Mouse (Mus musculus) hindbrain, embryonic 13.5 days (tissue): ENCODE data around the gene Lclat1. TPM values are rescaled to one million over a fixed set of nuclear protein-coding genes. Genes with fewer than 3 reads are reported as not detected.
"Not testable (repeated sequence)": the region's sequence is repeated elsewhere in the genome, so short reads cannot be mapped to it uniquely, and the experiment has no call there.

Experiments used
- ATAC-seq: fragments of 200-750 bp; cut with Nextera tagmentation; 2 replicates; pipeline ENCODE4 v1.8.0; 2017; ENCODE audit warnings: moderate TSS enrichment; ENCODE audit not compliant: low FRiP score
- H3K27ac ChIP-seq: fragments of 300-500 bp; sonication (generic); 2 replicates; pipeline ENCODE4 v1.5.1; 2015; ENCODE audit warnings: inconsistent platforms, mild to moderate bottlenecking, moderate library complexity
- H3K27me3 ChIP-seq: fragments of 300-500 bp; sonication (generic); 2 replicates; pipeline ENCODE4 v1.6.1; 2015; ENCODE audit warnings: mild to moderate bottlenecking, inconsistent platforms
- H3K36me3 ChIP-seq: fragments of 300-500 bp; sonication (generic); 2 replicates; pipeline ENCODE4 v1.6.1; 2015; ENCODE audit warnings: mild to moderate bottlenecking, inconsistent platforms
- H3K4me1 ChIP-seq: fragments of 300-500 bp; sonication (generic); replicated peaks from 2 replicates; pipeline ENCODE4 v1.6.1; 2015; ENCODE audit warnings: inconsistent platforms
- H3K4me2 ChIP-seq: fragments of 300-500 bp; sonication (generic); 2 replicates; pipeline ENCODE4 v1.6.1; 2015; ENCODE audit warnings: inconsistent platforms, mild to moderate bottlenecking, moderate library complexity
- H3K4me3 ChIP-seq: fragments of 300-500 bp; sonication (generic); 2 replicates; pipeline ENCODE4 v1.5.1; 2015; ENCODE audit warnings: mild to moderate bottlenecking, inconsistent platforms
- H3K9ac ChIP-seq: fragments of 300-500 bp; sonication (generic); 2 replicates; pipeline ENCODE4 v1.6.1; 2015; ENCODE audit warnings: mild to moderate bottlenecking, inconsistent platforms
- H3K9me3 ChIP-seq: fragments of 300-500 bp; sonication (generic); 2 replicates; pipeline ENCODE4 v1.6.1; 2016; ENCODE audit warnings: inconsistent platforms
- WGBS: fragments of 180-500 bp; shearing (Covaris S2); methylation state at CpG from one replicate; pipeline ENCODE4 v1.1.7; 2015; 5-methylcytosine and 5-hydroxymethylcytosine counted together
- polyA plus RNA-seq: library from polyadenylated mRNA; unstranded; fragments of >200 nt; fragmentation: Nextera tagmentation; extraction: Ambion mirVana; gene quantifications from 2 replicates; pipeline ENCODE4 v1.2.1, GENCODE M21; 2015

Gene Lclat1
- polyA plus RNA-seq, 1 experiment from 2014 or later, result 9.1 TPM

- 88% methylated on average over 5 of the region's 5 CpGs for WGBS
- H3K27ac ChIP-seq, result no peak overlapping the region
- no peak overlapping the region for H3K4me3 ChIP-seq
- no peaks in the 10 kb centered on the region for H3K27me3 ChIP-seq
- no peak overlapping the region for H3K4me2 ChIP-seq
- no peaks in the 10 kb centered on the region for H3K4me1 ChIP-seq
- no peak overlapping the region for H3K9ac ChIP-seq
- no peak for ATAC-seq
- no peaks in the 10 kb centered on the region for H3K9me3 ChIP-seq
- no peaks in the 10 kb centered on the region for H3K36me3 ChIP-seq
Observed at GRCm38 (mm10) chr17:73120545-73120944, 12.8 kb downstream of the Lclat1 start.

GRCm38 (mm10) chr17:73121726-73122125, 13.9 kb downstream of the Lclat1 start:
- WGBS, result 92% methylated on average over 2 of the region's 2 CpGs
- no peak overlapping the region for H3K4me3 ChIP-seq
- no peak overlapping the region for H3K27ac ChIP-seq

GRCm38 (mm10) chr17:73126349-73126748, 18.6 kb downstream of the Lclat1 start:
- no peaks in the 10 kb centered on the region for H3K27me3 ChIP-seq
- no peak overlapping the region for H3K4me3 ChIP-seq
- H3K27ac ChIP-seq, result no peak overlapping the region
- WGBS, result 88% methylated on average over 2 of the region's 2 CpGs
- H3K36me3 ChIP-seq, result no peaks in the 10 kb centered on the region
- no peak overlapping the region for H3K9ac ChIP-seq
- no peaks in the 10 kb centered on the region for H3K4me1 ChIP-seq
- no peaks in the 10 kb centered on the region for H3K9me3 ChIP-seq
- no peak overlapping the region for H3K4me2 ChIP-seq
- ATAC-seq, result no peak

More at GRCm38 (mm10) chr17:73121726-73122125, 13.9 kb downstream of the Lclat1 start:
- ATAC-seq, result no peak
- Histone ChIP-seq H3K4me1 (no peaks in the 10 kb centered on the region), H3K4me2 (no peak overlapping the region), H3K36me3 (no peaks in the 10 kb centered on the region), H3K27me3 (no peaks in the 10 kb centered on the region), H3K9me3 (no peaks in the 10 kb centered on the region), H3K9ac (no peak overlapping the region)

- no peak overlapping the region for H3K4me2 ChIP-seq
- H3K36me3 ChIP-seq, result no peaks in the 10 kb centered on the region
- H3K4me1 ChIP-seq, result no peaks in the 10 kb centered on the region
- no peak overlapping the region for H3K27ac ChIP-seq
- ATAC-seq, result no peak
- H3K27me3 ChIP-seq, result no peaks in the 10 kb centered on the region
- no peak overlapping the region for H3K4me3 ChIP-seq
- H3K9me3 ChIP-seq, result no peaks in the 10 kb centered on the region
- H3K9ac ChIP-seq, result no peak overlapping the region
Observed at GRCm38 (mm10) chr17:73126903-73127302, 19.1 kb downstream of the Lclat1 start.

GRCm38 (mm10) chr17:73136562-73137484, 29.0 kb downstream of the Lclat1 start:
- no peak overlapping the region for H3K9ac ChIP-seq
- WGBS, result 92% methylated on average over 5 of the region's 5 CpGs
- H3K4me2 ChIP-seq, result no peak overlapping the region
- no peak overlapping the region for H3K4me3 ChIP-seq
- no peak overlapping the region for H3K27ac ChIP-seq
- no peaks in the 10 kb centered on the region for H3K27me3 ChIP-seq
- H3K9me3 ChIP-seq, result no peaks in the 10 kb centered on the region
- no peak for ATAC-seq
- no peaks in the 10 kb centered on the region for H3K36me3 ChIP-seq
- H3K4me1 ChIP-seq, result no peaks in the 10 kb centered on the region

GRCm38 (mm10) chr17:73138217-73138616, 30.4 kb downstream of the Lclat1 start:
- Histone ChIP-seq H3K36me3 (no peaks in the 10 kb centered on the region), H3K4me1 (no peaks in the 10 kb centered on the region), H3K9ac (no peak overlapping the region), H3K4me3 (no peak overlapping the region), H3K27me3 (no peaks in the 10 kb centered on the region), H3K9me3 (no peaks in the 10 kb centered on the region), H3K27ac (no peak overlapping the region), H3K4me2 (no peak overlapping the region)
- WGBS, result 97% methylated on average over 3 of the region's 3 CpGs
- ATAC-seq, result no peak

GRCm38 (mm10) chr17:73142029-73142428, 34.2 kb downstream of the Lclat1 start:
- Histone ChIP-seq H3K27me3 (no peaks in the 10 kb centered on the region), H3K9ac (no peak overlapping the region), H3K27ac (no peak overlapping the region), H3K4me3 (no peak overlapping the region), H3K9me3 (no peaks in the 10 kb centered on the region), H3K4me2 (no peak overlapping the region), H3K36me3 (no peaks in the 10 kb centered on the region), H3K4me1 (no peaks in the 10 kb centered on the region)
- WGBS, result 93% methylated on average over 4 of the region's 4 CpGs
- no peak for ATAC-seq

- ATAC-seq, result no peak
- Histone ChIP-seq H3K27ac (no peak overlapping the region), H3K4me2 (no peak overlapping the region), H3K4me1 (no peaks in the 10 kb centered on the region), H3K9ac (no peak overlapping the region), H3K9me3 (no peaks in the 10 kb centered on the region), H3K4me3 (no peak overlapping the region), H3K27me3 (no peaks in the 10 kb centered on the region), H3K36me3 (no peaks in the 10 kb centered on the region)
- WGBS, result 84% methylated on average over 2 of the region's 2 CpGs
Observed at GRCm38 (mm10) chr17:73142445-73142844, 34.7 kb downstream of the Lclat1 start.

GRCm38 (mm10) chr17:73145426-73145825, 37.6 kb downstream of the Lclat1 start:
- Histone ChIP-seq H3K36me3 (no peaks in the 10 kb centered on the region), H3K4me2 (no peak overlapping the region)
- 91% methylated on average over 2 of the region's 2 CpGs for WGBS

GRCm38 (mm10) chr17:73148607-73149006, 40.8 kb downstream of the Lclat1 start:
- H3K9me3 ChIP-seq, result no peaks in the 10 kb centered on the region
- no peak overlapping the region for H3K27ac ChIP-seq
- no peak overlapping the region for H3K4me3 ChIP-seq
- WGBS, result 88% methylated on average over 2 of the region's 2 CpGs
- H3K4me2 ChIP-seq, result no peak overlapping the region
- ATAC-seq, result no peak
- no peaks in the 10 kb centered on the region for H3K4me1 ChIP-seq
- H3K27me3 ChIP-seq, result no peaks in the 10 kb centered on the region
- H3K9ac ChIP-seq, result no peak overlapping the region
- H3K36me3 ChIP-seq, result no peaks in the 10 kb centered on the region

More at GRCm38 (mm10) chr17:73145426-73145825, 37.6 kb downstream of the Lclat1 start:
- Histone ChIP-seq H3K27ac (no peak overlapping the region), H3K27me3 (no peaks in the 10 kb centered on the region), H3K9me3 (no peaks in the 10 kb centered on the region), H3K4me3 (no peak overlapping the region), H3K9ac (no peak overlapping the region), H3K4me1 (no peaks in the 10 kb centered on the region)
- no peak for ATAC-seq

GRCm38 (mm10) chr17:73152790-73153525, 45.2 kb downstream of the Lclat1 start:
- WGBS, result 90% methylated on average over 3 of the region's 3 CpGs
- ATAC-seq, H3K4me1 ChIP-seq, H3K9me3 ChIP-seq, H3K4me3 ChIP-seq, H3K9ac ChIP-seq, H3K27me3 ChIP-seq, H3K36me3 ChIP-seq, H3K4me2 ChIP-seq, H3K27ac ChIP-seq: not testable (repeated sequence)

GRCm38 (mm10) chr17:73153672-73154071, 45.9 kb downstream of the Lclat1 start:
- ATAC-seq, result no peak

More at GRCm38 (mm10) chr17:73153672-73154071, 45.9 kb downstream of the Lclat1 start:
- WGBS, result 93% methylated on average over 2 of the region's 2 CpGs
- Histone ChIP-seq H3K27ac (no peak overlapping the region), H3K36me3 (no peaks in the 10 kb centered on the region), H3K4me2 (no peak overlapping the region), H3K9me3 (no peaks in the 10 kb centered on the region), H3K9ac (no peak overlapping the region), H3K4me3 (no peak overlapping the region), H3K4me1 (no peaks in the 10 kb centered on the region), H3K27me3 (no peaks in the 10 kb centered on the region)
